Mouse (Mus musculus) right cerebral cortex, adult 18-20 months (tissue): ENCODE data around the gene Gm47283.
"Not testable (repeated sequence)": the region's sequence is repeated elsewhere in the genome, so short reads cannot be mapped to it uniquely, and the experiment has no call there.

Experiments
- DNase-seq: peaks from one replicate; pipeline ENCODE4 v3.0.0; 2022; ENCODE audit warnings: mixed read lengths

Gene Gm47283

DNA sequence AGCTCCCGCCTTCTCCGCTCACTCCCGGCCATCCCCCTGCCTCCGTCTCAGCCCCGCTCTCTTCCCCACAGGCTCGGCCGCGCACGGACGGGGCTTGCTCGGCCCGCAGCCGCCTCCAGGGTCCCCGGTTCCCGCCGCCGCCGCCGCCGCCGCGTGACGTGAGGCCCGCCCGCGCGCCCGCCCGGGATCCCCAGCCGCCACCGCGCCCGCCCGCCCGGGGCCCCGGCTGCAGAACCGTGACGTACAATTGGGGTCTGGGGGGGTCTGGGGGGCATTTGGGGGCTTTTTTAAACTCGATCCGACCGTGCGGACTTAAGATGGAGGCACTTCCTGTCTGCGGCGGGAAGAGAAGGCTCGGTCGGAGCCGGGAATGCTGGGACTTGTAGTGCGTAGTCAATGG is at the start of gene Gm47283:
Gene Gm47283, plus strand, starts transcription at position 301 of the 400 bp plus-strand sequence.
- DNase-seq = not testable (repeated sequence)

DNA sequence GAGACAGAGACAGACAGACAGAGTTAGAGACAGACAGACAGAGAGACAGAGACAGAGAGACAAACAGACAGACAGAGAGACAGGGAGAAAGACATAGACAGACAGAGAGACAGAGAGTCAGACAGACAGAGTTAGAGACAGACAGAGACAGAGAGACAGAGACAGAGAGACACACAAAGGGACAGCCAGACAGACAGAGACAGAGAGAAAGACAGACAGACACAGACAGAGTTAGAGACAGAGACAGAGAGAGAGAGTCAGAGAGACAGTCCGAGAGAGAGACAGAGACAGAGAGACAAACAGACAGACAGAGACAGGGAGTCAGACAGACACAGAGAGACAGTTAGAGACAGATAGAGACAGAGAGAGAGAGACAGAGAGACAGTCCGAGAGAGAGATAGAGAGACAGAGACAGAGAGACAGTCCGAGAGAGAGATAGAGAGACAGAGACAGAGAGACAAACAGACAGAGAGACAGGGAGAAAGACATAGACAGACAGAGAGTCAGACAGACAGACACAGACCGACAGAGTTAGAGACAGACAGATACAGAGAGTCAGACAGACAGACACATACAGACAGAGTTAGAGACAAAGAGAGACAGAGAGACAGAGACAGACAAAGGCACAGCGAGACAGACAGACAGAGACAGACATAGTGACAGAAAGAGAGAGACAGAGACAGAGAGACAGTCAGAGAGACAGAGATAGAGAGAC is 49.2 kb upstream of the Gm47283 start:
- not testable (repeated sequence) for DNase-seq

DNA sequence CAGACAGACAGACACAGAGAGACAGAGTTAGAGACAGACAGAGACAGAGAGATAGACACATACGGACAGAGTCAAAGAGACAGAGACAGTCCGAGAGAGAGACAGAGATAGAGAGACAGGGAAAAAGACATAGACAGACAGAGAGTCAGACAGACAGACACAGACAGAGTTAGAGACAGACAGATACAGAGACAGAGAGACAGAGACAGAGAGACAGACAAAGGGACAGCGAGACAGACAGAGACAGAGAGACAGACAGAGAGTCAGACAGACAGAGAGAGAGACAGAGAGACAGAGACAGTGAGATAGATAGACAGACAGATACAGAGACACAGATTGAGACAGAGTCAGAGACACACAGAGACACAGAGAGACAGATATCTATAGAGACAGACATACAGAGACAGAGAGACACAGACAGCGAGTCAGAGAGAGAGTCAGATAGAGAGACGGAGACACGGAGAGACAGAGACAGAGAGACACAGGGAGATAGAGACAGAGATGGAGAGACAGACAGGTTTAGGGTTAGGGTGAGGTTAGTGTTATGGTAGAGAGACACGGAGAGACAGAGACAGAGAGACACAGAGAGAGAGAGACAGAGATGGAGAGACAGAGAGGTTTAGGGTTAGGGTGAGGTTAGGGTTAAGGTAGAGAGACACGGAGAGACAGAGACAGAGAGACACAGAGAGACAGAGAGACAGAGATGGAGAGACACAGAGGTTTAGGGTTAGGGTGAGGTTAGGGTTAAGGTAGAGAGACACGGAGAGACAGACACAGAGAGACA is 48.1 kb upstream of the Gm47283 start:
- DNase-seq = not testable (repeated sequence)

DNA sequence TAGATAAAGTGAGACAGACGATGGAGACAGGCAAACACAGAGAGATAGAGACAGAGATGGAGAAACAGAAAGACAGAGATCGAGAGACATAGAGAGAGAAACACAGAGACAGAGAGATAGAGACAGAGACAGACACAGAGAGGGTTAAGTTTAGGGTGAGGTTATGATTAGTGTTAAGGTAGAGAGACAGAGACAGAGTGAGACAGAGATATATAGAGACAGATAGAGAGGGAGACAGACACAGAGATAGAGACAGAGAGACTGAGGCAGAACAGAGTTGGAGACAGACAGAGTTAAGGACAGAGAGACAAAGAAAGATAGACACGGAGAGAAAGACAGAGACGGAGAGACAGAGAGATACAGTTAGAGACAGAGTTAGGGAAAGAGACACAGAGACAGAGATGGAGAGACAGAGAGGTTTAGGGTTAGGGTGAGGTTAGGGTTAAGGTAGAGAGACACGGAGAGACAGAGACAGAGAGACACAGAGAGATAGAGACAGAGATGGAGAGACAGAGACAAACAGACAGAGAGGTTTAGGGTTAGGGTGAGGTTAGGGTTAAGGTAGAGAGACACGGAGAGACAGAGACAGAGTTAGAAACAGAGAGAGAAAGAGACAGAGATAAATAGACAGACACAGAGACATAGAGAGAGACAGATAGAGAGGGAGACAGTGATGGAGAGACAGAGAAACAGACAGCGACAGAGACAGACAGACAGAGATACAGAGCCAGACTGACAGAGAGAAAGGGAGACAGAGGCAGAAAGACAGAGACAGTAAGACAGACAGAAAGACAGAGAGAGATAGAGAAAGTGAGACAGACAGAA is 46.7 kb upstream of the Gm47283 start:
- DNase-seq = no peak

DNA sequence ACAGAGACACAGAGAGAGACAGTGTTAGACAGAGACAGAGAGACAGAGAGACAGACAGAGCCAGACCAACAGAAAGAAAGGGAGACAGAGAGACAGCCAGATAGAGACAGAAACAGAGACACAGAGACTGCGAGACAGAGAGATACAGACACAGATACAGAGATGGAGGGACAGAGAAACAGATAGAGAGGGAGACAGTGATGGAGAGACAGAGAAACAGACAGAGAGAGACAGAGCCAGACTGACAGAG is 46.2 kb upstream of the Gm47283 start:
- no peak for DNase-seq

DNA sequence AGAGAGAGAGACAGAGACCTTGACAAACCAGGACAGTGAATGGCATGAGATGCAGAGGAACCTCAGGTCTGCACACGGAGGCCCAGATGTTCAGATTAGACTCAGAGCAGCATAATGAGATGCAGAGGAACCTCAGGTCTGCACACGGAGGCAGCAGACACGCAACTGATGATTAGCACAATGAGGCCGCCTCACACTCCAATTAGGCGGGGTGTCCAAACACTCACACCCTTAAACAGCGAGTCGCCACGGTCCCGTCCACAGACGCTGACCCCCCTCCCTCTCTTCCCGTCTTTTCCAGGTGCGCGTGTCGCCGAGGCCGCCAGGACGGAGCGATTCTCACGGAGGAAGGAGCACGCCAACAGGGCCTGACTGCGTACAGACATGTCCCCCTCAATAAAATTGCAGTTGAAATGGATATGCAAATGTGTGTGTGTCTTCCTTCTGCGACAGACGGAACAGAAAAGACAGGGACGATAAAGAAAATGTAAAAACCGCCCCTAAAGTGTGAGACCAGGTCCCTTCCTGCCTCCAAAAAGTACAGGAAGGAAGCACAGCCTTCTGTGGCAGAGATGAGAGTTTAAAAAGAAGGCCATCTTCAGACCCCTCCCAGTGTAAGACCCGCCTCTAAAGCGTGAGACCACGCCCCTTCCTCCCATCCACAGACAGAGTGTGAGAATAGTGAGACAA is 45.6 kb upstream of the Gm47283 start:
- DNase-seq = peak; percentile 70

DNA sequence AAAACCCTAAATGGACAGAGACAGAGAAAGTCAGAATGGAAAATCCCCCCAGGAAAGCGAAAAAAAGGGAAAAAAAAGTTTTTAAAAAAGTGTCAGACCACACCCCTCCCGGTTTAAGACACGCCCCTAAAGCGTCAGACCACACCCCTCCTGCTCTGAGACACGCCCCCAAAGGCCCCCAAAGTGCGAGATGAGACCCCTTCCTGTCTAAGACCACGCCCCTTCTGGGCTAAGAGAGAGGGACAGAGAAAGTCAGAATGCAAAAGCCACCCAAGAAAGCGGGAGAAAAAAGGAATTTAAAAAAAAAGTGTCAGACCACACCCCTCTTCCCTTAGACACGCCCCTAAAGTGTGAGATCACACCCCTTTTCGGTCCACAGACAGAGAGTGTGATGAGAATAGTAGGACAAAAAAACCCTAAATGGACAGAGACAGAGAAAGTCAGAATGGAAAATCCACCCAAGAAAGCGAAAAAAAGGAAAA is 45.0 kb upstream of the Gm47283 start:
- DNase-seq = peak; percentile 63

DNA sequence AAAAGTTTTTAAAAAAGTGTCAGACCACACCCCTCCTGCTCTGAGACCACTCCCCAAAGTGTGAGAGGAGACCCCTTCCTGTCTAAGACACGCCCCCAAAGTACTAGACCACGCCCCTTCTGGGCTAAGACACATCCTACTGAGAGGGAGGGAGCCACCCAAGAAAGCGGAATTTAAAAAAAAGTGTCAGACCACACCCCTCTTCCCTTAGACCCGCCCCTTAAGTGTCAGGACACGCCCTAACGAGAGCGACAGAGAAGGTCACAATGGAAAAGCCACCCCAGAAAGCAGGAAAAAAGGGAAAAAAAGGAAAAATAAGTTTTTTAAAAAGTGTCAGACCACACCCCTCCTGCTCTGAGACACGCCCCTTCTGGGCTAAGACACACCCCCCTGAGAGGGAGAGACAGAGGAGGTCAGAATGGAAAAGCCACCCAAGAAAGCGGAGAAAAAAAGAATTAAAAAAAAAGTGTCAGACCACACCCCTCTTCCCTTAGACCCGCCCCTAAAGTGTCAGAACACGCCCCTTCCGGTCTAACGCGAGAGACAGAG is 44.5 kb upstream of the Gm47283 start:
- DNase-seq = peak; percentile 28

DNA sequence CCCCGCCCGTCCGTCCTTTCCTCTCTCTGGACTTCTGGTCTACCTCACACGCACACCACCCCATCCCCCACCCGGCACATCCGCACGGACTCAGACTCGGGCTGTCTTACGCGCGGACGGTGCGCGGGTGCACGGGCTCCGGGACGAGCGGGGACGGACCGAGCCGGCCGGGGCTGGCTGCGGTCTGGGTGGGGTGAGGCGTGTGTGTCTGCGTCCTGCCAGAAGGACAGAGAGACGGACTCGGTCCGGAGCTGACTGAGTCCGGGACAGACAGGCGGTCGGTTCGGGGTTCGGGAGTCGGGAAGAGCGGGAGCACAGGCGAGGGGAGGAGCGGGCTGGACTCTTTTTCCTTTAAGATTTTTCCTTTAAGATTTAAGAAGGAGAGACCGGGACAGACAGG is 43.5 kb upstream of the Gm47283 start:
- peak; percentile 54 for DNase-seq

DNA sequence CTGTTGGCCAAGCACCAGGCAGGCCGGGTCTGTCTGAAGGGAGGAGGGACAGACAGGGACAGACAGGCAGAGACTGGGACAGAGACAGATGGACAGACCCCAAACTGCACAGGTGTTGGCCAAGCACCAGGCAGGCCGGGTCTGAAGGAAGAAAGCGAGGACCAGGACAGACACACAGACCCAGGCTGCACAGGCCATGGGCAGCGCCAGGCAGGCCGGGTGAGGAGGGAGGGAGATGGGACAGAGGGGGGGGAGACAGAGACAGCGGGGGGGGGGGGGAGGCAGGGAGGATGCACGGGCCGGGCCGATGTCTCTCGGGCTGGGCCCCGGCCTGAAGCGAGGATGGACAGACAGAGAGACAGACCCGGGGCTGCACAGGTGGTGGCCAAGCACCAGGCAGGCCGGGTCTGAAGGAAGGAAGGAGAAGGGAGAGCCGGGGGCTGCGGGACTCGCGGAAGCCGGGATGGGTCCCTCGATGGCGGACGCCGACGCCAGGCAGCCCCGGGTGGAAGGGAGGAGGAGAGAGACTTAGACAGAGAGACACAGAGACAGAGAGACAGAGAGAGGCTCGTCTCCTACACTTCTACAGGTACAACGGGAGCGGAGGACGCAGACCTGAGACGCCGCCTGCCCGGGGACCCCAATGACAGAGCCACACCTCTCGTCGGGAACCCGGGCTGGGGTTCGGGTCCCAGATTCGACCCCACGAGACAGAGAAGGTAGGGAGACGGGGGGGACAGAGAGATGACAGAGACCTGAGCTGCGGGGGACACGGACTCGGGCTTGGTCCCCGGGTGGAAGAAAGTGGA is 42.9 kb upstream of the Gm47283 start:
- peak; percentile 62 for DNase-seq

DNA sequence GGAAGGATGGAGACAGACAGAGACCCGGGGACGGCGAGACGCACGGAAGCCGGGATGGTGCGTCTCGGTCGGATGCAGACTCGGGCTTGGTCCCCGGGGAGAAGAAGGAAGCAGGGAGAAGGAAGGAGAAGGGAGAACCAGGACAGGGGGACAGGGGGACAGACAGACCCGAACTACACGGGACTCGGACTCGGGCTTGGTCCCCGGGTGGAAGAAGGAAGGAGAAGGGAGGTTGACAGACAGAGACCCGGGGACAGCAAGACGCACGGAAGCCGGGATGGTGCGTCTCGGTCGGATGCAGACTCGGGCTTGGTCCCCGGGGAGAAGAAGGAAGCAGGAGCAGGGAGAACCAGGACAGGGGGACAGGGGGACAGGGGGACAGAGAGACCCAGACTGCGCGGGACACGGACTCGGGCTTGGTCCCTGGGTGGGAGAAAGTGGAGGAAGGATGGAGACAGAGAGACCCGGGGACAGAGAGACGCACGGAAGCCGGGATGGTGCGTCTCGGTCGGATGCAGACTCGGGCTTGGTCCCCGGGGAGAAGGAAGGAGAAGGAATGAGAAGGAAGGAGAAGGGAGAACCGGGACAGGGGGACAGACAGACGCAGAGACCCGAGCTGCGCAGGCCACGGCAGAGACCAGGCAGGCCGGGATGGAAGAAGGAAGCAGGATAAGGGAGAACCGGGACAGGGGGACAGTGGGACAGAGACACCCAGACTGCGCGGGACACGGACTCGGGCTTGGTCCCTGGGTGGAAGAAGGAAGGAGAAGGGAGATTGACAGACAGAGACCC is 42.1 kb upstream of the Gm47283 start:
- peak; percentile 12 for DNase-seq

DNA sequence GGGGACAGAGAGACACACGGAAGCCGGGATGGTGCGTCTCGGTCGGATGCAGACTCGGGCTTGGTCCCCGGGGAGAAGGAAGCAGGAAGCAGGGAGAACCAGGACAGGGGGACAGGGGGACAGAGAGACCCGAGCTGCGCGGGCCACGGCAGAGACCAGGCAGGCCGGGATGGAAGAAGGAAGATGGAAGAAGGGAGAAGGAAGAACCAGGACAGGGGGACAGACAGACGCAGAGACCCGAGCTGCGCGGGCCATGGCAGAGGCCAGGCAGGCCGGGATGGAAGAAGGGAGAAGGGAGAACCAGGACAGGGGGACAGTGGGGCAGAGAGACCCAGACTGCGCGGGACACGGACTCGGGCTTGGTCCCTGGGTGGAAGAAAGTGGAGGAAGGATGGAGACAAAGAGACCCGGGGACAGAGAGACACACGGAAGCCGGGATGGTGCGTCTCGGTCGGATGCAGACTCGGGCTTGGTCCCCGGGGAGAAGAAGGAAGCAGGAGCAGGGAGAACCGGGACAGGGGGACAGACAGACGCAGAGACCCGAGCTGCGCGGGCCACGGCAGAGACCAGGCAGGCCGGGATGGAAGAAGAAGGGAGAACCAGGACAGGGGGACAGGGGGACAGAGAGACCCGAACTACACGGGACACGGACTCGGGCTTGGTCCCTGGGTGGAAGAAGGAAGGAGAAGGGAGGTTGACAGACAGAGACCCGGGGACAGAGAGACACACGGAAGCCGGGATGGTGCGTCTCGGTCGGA is 41.3 kb upstream of the Gm47283 start:
- peak; percentile 39 for DNase-seq

DNA sequence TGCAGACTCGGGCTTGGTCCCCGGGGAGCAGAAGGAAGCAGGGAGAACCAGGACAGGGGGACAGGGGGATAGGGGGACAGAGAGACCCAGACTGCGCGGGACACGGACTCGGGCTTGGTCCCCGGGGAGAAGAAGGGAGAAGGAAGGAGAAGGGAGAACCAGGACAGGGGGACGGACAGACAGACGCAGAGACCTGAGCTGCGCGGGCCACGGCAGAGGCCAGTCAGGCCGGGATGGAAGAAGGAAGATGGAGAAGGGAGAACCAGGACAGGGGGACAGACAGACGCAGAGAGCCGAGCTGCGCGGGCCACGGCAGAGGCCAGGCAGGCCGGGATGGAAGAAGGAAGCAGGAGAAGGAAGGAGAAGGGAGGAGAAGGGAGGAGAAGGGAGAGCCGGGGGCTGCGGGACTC is 40.7 kb upstream of the Gm47283 start:
- no peak for DNase-seq

DNA sequence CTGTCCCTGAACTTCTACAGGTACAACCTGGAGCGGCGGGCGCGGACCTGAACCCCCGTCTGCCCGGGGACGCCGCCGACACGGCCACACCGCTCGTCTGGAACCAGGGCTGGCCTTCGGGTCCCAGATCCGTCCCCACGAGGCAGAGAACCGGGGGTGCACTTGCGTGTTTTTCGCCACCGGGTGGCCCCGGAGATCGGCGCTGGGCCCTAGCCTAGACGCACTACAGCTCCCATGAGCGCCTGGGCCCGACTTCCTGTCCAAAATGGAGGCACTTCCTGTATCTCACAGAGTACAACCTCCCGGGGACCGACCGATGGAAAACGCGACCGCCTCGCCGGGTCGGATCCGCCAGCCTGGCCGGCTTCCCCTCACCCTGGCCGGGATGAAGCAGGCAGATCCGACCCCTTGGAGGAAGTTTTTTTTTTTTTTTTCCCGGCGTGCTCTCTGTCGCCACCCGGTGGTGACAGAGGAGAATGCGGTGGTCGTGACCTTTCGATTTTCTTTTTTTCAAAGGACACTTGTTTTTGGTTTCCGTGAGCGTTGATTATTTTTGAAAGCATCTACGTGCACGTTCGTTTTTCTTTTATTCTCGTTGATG is 40.1 kb upstream of the Gm47283 start:
- peak; percentile 93 for DNase-seq

DNA sequence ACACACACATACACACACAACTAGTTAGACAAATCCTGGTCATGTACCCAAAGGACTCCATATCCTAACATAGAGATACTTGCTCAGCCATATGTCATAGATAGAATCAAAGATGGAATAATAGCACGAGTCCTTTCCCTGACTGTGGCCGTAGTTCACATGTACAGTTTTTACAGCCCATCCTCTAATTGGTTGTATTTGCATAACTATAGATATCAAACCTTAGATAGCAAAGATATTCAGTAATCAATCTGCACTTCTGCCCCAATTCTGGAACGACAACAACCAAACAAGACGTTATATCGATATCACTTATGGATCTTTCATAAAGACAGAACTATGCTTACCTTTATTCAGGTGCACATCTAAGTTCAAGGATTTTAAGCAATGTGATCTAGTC is 39.3 kb upstream of the Gm47283 start:
- not testable (repeated sequence) for DNase-seq

DNA sequence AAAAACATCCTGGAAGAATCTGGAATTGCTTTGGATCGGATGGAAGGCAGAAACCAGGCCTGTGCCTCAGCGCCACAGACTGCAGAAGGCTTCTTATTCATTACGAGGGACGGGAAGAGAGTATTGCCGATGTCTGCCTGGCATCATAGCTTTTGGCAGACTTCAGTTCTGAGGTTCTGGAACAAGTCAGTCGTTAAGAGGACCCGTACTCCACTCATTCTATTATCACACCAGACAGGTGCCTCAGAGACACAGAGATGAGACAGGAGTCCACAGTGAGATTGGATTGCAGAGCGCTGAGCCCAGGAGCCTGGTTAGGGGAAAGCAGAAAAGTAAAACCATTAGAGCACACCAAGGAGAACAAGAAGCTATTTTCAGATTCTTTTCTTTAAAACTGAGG is 29.8 kb upstream of the Gm47283 start, which contains the start of gene Gm21860:
Gene Gm21860, minus strand, starts transcription at position 101 of the 400 bp plus-strand sequence.
- DNase-seq = not testable (repeated sequence)

DNA sequence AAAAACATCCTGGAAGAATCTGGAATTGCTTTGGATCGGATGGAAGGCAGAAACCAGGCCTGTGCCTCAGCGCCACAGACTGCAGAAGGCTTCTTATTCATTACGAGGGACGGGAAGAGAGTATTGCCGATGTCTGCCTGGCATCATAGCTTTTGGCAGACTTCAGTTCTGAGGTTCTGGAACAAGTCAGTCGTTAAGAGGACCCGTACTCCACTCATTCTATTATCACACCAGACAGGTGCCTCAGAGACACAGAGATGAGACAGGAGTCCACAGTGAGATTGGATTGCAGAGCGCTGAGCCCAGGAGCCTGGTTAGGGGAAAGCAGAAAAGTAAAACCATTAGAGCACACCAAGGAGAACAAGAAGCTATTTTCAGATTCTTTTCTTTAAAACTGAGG is 54.5 kb downstream of the Gm47283 start, which contains the start of gene Gm21748:
Gene Gm21748, minus strand, starts transcription at position 101 of the 400 bp plus-strand sequence.
- not testable (repeated sequence) for DNase-seq
